Mouse (Mus musculus): Measurements from ENCODE around the gene Slc1a3.

DNA sequence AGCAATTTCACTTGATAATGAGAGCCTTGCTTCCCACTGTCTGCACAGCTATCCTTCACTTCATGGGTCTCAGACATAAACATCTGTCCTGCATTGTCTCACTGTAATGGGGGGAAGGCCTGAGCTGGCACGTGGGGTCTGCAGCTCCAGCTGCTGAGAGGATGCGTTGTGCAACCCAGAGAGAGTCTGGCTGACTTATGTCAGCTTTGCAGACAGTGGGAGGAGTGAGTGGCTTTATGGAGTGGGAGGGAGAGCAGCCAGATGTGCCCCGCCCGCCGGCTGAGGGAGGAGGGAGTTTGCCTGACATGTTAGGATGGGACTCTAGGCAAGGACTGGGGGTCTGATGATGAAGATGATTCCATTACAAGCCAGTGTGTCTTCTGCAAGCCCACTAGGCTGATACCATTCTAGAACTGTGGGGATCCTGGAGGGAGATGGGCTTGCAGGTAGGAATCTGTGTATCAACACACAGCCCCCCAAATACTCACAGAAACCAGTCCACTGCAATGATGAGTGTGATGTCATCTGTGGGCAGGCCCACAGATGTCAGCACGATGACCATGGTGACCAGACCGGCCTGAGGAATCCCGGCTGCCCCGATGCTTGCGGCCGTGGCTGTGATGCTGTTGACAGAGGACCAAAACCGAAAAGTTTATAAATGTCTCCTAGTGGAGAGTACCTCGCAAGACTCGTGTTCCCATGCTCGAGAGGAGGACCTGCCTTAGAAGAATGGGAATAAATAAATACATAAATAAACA, 71.8 kb downstream of the Slc1a3 start:
- TF ChIP-seq CTCF (IDR thresholded peaks at IDR 0.05; ENCODE audit: borderline replicate concordance, insufficient read depth, low read length) (no peak), POLR2A (IDR thresholded peaks at IDR 0.05; ENCODE audit: low read depth, low read length) (no peak)
